Mouse (Mus musculus): ENCODE results near the gene Smco4. TPM values are rescaled to one million over a fixed set of nuclear protein-coding genes. Genes with fewer than 3 reads are reported as not detected.

Gene Smco4
- total RNA-seq, 2 experiments from 2014 or later = 5.0 to 6.2 TPM

- intact Hi-C loops (cut with DNase I) = no loop called here
- no peak for DNase-seq (ENCODE audit: extremely low spot score in 1 of 2, low spot score in 2 of 2)
These were observed 91.0 kb downstream of the Smco4 start for GRCm38 (mm10) chr9:15584209-15584608.

- no peak for DNase-seq (ENCODE audit: extremely low spot score in 1 of 2, low spot score in 2 of 2)
- intact Hi-C loops (cut with DNase I) = no loop called here
These were observed 92.7 kb downstream of the Smco4 start for GRCm38 (mm10) chr9:15585956-15586355.

GRCm38 (mm10) chr9:15587157-15587854 lies 94.1 kb downstream of the Smco4 start:
- intact Hi-C loops (cut with DNase I) = no loop called here
- no peak for DNase-seq (ENCODE audit: extremely low spot score in 1 of 2, low spot score in 2 of 2)

- no peak for DNase-seq (ENCODE audit: extremely low spot score in 1 of 2, low spot score in 2 of 2)
- intact Hi-C loops (cut with DNase I) = no loop called here
These were observed 100.9 kb downstream of the Smco4 start for GRCm38 (mm10) chr9:15594148-15594547.

Other genes with a start within 250 kb of the Smco4 start
- 10 to 100 TPM; 34.5 to 35.1 TPM for gene Med17, start 213.5 kb upstream of the Smco4 start, total RNA-seq (2021)
- gene Taf1d, start 187.2 kb upstream of the Smco4 start, total RNA-seq (2021) = 10 to 100 TPM; 38.1 to 43.6 TPM
- 10 to 100 TPM; 26.0 to 27.1 TPM for gene 4931406C07Rik, start 187.0 kb upstream of the Smco4 start, total RNA-seq (2021)
- gene Cep295, start 135.6 kb upstream of the Smco4 start, total RNA-seq (2021) = 10 to 100 TPM; 27.5 to 30.8 TPM
- gene Deup1, start 134.5 kb downstream of the Smco4 start, total RNA-seq (2021) = 1 to 10 TPM; 1.0 to 1.2 TPM
- gene Slc36a4, start 216.3 kb downstream of the Smco4 start, total RNA-seq (2021) = 10 to 100 TPM; 50.4 to 51.9 TPM

Measured in left cerebral cortex, postnatal 10 days (tissue).